Comparison of ENCODE assay signal across 29 mouse cellular contexts in genomic region chr19:31413571-31413970, GRCm38 (mm10).
"Had no signal": no experiment of that assay in that cellular context is flagged by ENCODE, and none has a peak within 500 bp of the region (broad histone marks: within the 10 kb centered on the region; RNA-seq: fewer than 3 reads in every experiment).

No protein-coding gene starts in this region.

- H3K27ac ChIP-seq: gastrocnemius, adult 2 months; heart, embryonic 10.5 days; hindbrain, embryonic 10.5 days; hindbrain, embryonic 12.5 days; hindbrain, embryonic 14.5 days; kidney, embryonic 15.5 days; kidney, postnatal 0 days; limb, embryonic 10.5 days; limb, embryonic 12.5 days; liver, embryonic 13.5 days; liver, embryonic 15.5 days had no signal

- H3K4me1 ChIP-seq: heart, embryonic 10.5 days; heart, embryonic 12.5 days; hindbrain, embryonic 10.5 days; hindbrain, embryonic 12.5 days; kidney, embryonic 15.5 days; limb, embryonic 10.5 days; liver, embryonic 13.5 days; liver, embryonic 15.5 days had no signal

- H3K4me3 ChIP-seq: gastrocnemius, adult 2 months; heart, embryonic 10.5 days; heart, embryonic 12.5 days; hindbrain, embryonic 10.5 days; hindbrain, embryonic 12.5 days; kidney, embryonic 15.5 days; limb, embryonic 10.5 days; limb, embryonic 12.5 days; liver, embryonic 13.5 days; liver, embryonic 15.5 days had no signal

- ATAC-seq: hindbrain, embryonic 16.5 days; inflammation-experienced regulatory T-cells, adult 6 months; intestine, embryonic 16.5 days had no signal

- H3K9ac ChIP-seq: heart, embryonic 12.5 days; hindbrain, embryonic 12.5 days; hindbrain, embryonic 14.5 days; kidney, embryonic 15.5 days; limb, embryonic 12.5 days; liver, embryonic 13.5 days; liver, embryonic 15.5 days had no signal

- H3K9me3 ChIP-seq: heart, embryonic 10.5 days; heart, embryonic 12.5 days; hindbrain, embryonic 10.5 days; hindbrain, embryonic 12.5 days; kidney, embryonic 15.5 days; limb, embryonic 10.5 days; limb, embryonic 12.5 days; liver, embryonic 13.5 days; liver, embryonic 15.5 days had no signal

- H3K36me3 ChIP-seq: heart, embryonic 10.5 days; heart, embryonic 12.5 days; hindbrain, embryonic 10.5 days; hindbrain, embryonic 12.5 days; kidney, embryonic 15.5 days; limb, embryonic 10.5 days; limb, embryonic 12.5 days; liver, embryonic 13.5 days; liver, embryonic 15.5 days had no signal

- DNase-seq: gastrocnemius, adult 2 months; gastrocnemius, postnatal 10 days; gastrocnemius, postnatal 25 days; heart, adult 18-20 months; heart, postnatal 10 days; heart, postnatal 4 days; kidney, adult 11 months; kidney, adult 2 months; kidney, adult 9 months; kidney, postnatal 14 days; kidney, postnatal 36 days; layer of hippocampus, adult 9-11 months; layer of hippocampus, postnatal 36 days; liver; liver, embryonic 13.5 days had no signal

- H3K4me2 ChIP-seq: heart, embryonic 12.5 days; hindbrain, embryonic 12.5 days; hindbrain, embryonic 14.5 days; kidney, embryonic 15.5 days; limb, embryonic 12.5 days; liver, embryonic 11.5 days; liver, embryonic 13.5 days; liver, embryonic 15.5 days had no signal

- H3K27me3 ChIP-seq: heart, embryonic 12.5 days; hindbrain, embryonic 12.5 days; kidney, embryonic 15.5 days; limb, embryonic 12.5 days; liver, embryonic 13.5 days; liver, embryonic 15.5 days had no signal
